Mouse (Mus musculus): ENCODE measurements around the gene Zswim4. TPM values are rescaled to one million over a fixed set of nuclear protein-coding genes. Genes with fewer than 3 reads are reported as not detected.

Gene Zswim4
- total RNA-seq, 4 experiments from 2014 or later: 6.6 to 8.0 (median 7.2) TPM

DNA sequence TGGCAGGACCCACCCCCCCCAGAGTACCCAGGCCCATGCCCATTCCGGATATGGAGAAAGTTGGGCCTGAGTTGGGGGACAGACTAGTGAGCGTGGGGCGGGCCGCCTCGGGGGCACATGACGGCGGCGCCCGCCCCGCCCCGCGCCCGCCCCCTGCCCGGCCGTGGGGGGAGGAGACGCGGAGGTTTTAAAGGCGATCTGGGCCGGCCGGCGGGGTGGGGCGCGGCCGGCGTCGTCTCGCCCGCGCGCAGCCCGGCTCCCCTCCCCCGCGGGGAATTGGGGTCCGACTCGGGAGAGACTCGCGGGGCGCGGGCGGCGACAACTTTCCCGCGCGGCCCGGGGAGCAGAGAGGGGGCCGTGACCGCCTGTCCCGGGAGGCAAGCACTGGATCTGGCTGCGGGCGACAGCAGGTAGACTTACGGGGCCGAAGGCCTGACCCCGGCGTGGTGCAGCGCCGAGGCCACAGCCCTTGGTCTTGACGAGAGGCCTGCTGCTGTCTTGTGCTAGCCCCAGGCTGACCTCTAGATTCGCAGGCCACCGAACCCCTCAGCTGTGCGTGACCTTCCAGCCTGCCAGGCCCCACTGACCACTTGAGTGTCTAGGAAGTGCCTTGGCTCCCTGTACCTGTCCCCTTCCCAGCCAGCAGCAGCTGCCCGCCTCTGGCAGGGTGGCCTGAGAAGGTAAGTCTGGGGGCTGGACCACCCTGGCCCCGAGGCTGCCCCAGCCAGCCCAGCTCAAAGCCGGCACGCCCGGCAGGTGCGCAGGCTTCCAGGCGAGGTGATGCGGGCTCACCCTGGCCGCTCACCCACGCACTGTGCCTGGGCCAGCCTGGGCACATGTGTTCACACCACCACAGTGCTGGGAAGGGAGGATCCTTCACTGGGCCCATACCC lies 36.0 kb downstream of the Zswim4 start:
- DNase-seq (ENCODE audit: low spot score): peak; percentile 87

DNA sequence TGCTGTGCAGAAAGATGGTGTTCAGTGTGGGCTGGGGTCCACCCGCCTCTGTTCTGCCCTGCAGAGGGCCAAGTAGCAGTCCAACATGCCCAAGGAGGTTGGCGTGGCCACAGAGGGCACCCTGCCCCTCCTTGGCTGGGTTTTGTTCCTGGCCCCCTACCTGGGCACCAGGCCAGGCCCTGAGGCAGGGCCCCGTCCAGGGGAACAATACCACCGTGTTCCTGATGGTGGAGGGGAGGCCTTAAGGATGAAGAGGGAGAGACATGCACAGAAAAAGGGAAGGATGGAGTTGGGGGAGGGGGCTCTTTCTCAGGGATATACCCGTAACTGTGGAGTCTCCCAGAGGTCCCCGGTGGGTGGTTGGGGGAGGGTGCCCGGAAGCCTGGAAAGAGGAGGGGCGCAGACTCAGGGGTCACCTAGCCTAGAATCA lies 36.7 kb downstream of the Zswim4 start:
- DNase-seq (ENCODE audit: low spot score): no peak

DNA sequence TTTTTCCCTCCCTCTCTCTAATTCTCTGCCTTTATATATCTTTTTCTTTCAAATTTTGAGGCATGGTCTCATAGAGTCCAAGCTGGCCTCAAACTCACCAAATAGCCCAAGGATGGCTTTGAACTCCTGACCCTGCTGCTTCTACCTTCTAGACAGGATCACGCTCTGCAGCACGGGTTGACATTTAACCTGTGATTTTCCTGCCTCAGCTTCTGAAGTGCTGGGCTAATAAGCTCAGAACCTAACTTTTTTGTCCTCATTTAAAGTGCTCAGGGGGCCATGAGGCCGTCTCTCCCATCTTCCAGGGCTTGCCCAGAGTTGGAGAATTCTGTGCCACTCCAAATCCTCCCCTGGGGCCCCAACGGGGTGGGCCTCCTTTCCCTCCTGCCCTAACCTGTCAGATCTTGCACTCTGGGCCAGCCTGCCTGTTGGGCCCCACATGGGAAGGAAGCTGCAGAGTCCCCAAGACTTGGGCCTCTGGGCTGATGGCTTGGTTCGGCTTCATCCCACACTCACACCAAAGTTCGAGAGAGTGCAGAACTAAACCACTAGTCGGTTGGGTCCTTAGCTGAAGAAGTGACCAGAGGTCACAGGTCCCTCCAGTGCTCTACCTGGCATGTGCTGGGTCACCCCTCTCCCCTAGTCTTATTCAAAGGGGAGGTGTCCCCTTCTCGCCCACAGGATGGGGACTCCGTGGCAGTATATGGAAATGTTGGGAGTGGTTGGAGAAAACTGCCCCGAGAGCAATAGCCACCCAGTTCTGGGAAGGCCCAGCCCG lies 37.3 kb downstream of the Zswim4 start:
- DNase-seq (ENCODE audit: low spot score): no peak

GRCm38 (mm10) chr8:84198871-84199270 lies 38.0 kb downstream of the Zswim4 start:
- no peak for DNase-seq (ENCODE audit: low spot score)

DNA sequence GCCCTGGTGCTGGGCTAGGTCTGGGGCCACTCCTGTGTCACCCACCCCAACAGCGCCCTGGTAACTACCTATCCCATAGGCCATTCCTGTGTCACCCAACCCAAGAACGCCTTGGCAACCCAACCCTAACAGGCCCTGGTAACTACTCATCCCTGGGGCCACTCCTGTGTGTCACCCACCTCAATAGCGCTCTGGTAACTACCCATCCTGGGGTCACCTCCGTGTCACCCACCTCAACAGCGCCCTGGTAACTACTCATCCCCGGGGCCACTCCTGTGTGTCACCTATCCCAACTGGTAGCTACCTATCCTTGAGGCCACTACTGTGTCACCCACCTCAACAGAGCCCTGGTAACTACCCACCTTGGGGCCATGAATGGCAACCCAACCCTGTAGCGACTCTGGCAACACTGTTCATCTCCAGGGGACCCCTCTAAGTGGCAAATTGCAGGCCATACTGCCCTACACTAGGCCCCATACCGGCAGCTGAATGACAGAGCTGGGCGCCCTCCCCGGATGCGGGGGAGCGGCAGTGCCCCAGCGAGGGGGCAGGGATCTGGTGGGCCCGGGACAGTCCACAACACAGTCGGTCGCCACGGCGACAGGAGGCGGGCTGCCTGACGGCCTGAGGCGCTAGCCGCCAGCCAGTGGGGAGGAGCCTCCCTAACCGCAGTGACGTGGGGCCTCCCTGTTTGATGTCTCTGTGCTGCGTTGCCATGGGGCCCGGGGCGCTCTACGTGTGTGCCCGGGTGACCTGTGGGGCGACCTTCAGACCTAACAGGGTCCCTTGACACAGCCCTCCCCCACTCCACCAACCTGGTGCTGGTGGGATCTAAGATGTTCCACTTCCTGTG lies 38.7 kb downstream of the Zswim4 start:
- peak; percentile 93 for DNase-seq (ENCODE audit: low spot score)

DNA sequence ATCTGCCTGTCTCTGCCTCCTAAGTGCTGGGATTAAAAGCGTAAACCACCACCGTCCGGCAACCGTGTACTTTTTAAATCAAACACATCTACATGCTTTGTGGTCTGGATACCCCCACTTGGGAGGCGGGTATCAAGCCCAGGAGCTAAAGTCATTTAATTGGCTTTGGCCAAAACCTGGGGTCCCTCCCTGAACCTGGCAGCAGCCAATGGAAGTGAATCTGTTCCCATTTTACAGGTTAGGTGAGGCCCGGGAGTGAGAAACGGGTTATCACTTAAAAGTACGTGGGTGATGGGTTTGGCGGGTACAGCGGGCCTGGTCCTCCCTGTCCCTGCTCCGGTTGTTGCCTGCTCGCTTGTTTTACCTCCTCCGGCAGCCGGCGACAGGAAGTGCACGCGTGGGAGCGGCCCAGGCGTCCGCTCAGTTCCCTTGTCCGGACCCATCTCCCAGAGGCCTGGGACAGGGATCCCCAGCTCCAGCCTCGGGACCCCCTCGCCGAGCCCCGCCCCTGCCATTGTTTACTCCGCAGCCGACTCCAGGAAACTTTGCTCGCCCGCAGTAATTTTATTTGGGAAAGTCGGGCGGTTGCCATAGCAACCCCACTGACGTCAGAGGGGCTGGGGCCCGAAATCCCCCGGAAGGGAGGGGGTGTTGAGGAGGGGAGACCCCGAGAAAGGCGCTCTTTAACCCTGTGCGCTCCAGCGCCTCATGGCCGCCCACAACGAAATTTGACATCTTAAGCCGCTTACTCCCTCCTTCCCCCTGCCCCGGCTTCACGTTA lies 39.5 kb downstream of the Zswim4 start:
- peak; percentile 96 for DNase-seq (ENCODE audit: low spot score)

DNA sequence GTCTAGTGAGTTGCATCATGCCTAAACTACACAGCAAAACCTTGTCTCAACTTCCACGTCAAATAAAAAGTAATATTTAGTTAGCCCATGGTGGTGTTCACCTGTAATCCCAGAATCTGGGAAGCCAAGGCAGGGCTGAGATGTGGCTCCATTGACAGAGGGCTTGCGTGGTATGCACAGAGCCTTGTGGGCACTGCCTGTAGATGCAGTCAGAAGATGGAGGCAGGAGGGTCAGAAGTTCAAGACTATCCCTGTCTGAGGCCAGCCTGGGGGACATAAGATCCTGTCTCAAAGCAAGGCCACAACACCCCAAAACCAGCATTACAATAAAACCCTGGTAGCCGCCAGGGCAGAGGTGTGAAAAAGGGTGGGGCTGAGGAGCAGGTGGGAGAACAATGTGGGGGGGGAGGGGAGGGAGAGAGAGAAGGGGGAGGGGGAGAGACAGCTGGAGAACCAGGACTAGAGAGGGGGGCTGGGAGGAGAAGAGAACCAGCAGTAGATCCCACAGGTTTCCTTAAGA lies 42.6 kb downstream of the Zswim4 start:
- no peak for DNase-seq (ENCODE audit: low spot score)

- DNase-seq (ENCODE audit: low spot score): no peak
Observed at GRCm38 (mm10) chr8:84193566-84193965, 43.3 kb downstream of the Zswim4 start.

- DNase-seq (ENCODE audit: low spot score): no peak
Observed at GRCm38 (mm10) chr8:84193161-84193560, 43.7 kb downstream of the Zswim4 start.

DNA sequence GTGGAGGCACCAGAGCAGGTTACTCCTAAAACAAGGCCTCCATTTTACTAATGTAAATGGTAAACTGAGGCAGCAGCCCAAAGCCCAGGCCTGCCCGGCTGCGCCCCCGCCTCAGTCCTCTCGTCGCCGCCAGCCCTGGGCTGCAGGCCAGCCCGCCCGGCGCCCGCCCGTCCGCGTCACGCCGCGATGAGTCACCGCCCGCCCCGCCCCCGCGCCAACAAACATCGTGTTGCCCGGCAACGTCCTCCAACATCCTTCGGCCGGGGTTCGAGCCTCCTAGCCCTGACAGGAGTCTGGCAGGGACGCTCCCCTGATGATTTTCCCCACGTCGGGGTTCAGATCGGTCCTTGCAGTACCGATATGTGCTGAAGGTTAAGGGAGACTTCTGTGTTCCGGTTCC lies 44.3 kb downstream of the Zswim4 start:
- peak; percentile 87 for DNase-seq (ENCODE audit: low spot score)

GRCm38 (mm10) chr8:84192023-84192422 lies 44.8 kb downstream of the Zswim4 start:
- peak; percentile 86 for DNase-seq (ENCODE audit: low spot score)

GRCm38 (mm10) chr8:84190191-84190867 lies 46.5 kb downstream of the Zswim4 start:
- no peak for DNase-seq (ENCODE audit: low spot score)

DNA sequence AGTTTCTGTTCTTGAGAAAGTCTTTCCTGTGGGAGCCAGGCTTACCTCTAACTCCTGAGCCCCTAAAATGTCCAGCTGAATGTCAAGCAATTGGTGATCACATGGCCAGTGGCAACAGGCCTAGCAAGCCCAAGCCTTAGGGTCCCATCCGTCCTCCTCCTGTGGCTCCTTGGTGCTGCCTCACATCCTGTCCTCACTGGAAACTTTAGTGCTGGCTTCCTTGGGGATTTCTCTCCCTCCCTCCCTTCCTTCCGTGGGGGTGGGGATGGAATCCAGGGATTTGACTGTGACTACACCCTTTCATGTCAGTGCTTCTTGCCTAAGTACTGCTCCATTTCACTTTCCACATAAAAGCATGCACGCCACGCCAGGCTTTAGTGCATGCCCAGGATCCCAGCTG lies 47.3 kb downstream of the Zswim4 start:
- peak; percentile 92 for DNase-seq (ENCODE audit: low spot score)

GRCm38 (mm10) chr8:84188671-84189070 lies 48.2 kb downstream of the Zswim4 start:
- DNase-seq (ENCODE audit: low spot score): no peak

DNA sequence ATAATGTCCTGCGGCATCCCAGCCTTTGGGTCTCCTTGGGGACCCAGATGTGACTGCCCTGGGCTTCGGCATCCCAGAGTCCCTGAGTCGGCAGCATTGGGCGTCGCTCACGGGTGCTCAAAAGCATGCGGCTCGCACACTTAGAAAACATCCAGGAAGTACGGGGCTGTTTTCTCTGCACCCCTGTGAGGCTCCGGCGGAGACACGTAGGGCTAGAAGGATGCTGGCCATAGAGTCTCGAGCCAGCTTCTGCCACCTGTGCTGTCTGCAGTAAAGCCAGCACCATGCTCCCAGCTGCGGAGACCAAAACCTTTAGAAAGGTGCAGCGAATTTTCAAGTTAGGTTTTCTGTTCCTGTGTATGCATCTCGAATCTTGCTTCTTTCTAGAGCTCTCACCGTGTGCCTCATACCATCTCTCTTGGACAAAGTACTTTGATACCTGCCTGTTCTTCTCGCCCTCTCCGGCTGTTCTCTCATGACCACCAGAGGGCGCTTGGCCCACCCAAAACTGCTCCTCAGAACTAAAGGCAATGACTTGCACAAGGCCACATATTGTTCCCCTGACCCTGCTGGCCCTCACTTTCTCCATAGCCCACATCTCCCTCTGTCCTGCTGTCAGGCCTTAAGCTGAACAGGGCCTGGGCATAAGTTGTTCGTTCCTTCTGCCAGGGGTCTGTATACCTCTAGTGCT lies 49.6 kb downstream of the Zswim4 start:
- peak; percentile 76 for DNase-seq (ENCODE audit: low spot score)

DNA sequence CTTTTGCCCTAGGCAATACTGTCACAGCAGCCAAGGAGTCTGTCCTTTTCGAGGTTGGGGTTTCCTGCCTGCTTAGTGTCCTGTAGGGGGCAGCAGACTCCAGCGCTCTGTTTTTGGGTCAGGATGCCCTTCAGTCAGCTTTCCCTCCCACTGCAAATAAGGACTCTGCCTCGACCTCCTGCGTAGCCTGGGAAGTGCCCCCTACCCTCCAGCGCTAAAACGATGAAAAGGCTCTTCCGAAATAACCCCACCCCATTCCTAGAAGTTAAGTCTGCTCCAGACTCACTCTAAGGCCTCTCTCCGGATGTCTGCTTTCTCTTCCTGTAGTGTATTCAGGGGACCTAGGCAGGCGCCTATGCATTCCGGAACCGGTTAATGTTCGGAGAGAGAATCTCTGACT lies 50.3 kb downstream of the Zswim4 start:
- peak; percentile 84 for DNase-seq (ENCODE audit: low spot score)

DNA sequence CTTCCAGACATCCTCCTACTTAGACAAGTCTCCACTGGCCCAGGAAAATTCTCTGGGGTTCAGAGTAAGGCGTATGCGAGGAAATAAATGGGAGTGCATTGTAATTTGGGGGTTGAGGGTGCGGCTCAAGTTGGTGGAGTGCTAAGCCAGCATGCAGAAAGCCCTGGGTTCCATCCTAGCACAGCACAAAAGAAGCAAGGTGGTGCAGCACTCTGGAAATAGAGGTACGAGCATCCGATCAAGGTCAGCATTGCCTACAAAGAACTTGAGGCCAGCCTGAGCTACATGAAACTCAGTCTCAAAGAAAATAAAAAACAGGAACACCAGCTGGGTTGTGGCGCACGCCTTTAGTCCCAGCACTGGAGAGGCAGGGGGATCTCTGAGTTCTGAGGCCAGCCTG lies 51.7 kb downstream of the Zswim4 start, which contains the start of gene Nanos3:
TSS of gene Nanos3 (minus strand) at position 101 of the 400 bp plus-strand sequence.
- no peak for DNase-seq (ENCODE audit: low spot score)

DNA sequence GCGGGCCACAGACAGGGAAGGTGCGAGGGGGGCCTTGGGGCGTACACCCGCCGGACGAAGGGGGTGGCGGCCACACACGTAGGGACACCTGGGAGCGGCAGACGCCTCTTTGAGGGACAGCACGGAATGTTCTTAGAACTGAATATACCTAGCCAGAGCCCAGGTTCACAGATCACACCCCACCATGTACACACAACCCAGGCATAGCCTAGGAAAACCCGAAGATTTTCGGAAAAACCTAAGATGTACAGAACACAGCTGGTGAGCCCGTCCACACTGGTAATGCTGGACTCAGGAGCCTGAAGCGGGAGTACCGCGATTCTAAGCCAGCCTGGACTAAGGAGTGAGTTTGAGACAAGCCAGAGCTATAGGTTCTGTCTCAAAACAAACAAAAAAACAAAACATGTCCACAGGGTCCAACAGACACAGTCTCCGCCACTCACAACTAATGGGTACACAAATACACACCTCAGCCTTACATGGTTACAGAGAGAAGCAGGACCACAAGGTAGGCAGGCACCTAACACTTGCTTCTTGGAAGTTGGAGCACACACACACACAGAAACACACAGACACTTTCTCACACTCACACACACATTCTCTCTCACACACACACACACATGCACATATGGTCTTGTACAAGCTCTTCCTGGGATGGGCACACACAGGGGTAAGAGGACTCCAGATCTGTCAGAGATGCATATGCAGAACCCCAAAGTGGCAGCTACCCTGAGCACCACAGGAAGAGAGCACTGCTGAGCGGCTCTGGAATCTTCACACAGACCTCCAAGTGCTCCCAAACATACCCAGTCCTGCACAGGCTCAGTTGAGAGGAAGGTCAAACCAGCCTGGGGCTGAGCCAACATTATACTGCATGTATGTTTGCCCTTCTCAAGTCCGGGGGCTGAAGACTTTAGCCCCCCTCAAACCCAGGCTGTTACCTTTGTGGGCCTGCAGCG lies 52.5 kb downstream of the Zswim4 start:
- no peak for DNase-seq (ENCODE audit: low spot score)
